Mouse (Mus musculus): Measurements from ENCODE around the gene E2f8. TPM values are rescaled to one million over a fixed set of nuclear protein-coding genes. Genes with fewer than 3 reads are reported as not detected.
A peak's percentile ranks its signal among the peaks of the same experiment; 100 is the strongest.

Gene E2f8
- total and polyA plus RNA-seq, 3 experiments = 8.9 to 49.4 (median 39.3) TPM

DNA sequence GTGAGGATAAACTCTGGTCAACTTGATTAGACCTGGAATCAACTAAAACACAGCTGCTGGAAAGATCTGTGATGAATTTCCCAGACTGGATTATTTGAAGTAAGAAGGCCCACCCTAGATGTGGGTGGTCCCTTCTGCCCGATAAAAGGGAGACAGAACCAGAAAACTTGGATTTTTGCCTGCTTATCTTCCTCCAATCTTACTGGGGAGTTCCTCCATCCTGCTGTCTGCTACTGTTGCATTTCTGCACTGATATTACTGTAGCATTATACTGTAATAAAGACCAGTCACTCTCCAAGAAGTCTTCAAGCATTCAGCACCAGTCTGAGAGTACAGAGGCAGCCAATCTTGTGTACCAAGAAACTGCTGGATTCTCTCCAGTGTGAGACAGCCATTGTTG, 23.1 kb downstream of the E2f8 start:
- Histone ChIP-seq H3K9ac (ENCODE audit: control insufficient read depth, low read depth, low read length, poor library complexity, severe bottlenecking) (no peak overlapping the region), H3K4me1 (ENCODE audit: control insufficient read depth in 1 of 2, insufficient read depth in 2 of 2, low read length in 2 of 2) (peaks cover 36 to 39% of the 10 kb centered on the region in 2 experiments), H3K79me2 (ENCODE audit: control insufficient read depth, insufficient read depth, low read length, poor library complexity) (no peaks in the 10 kb centered on the region), H3K36me3 (ENCODE audit: control insufficient read depth in 1 of 2, insufficient read depth in 2 of 2, low read length in 2 of 2) (peaks cover 0 to 41% of the 10 kb centered on the region in 2 experiments; a peak in 2 of 4 replicates), H3K4me3 (ENCODE audit: control insufficient read depth in 1 of 2, insufficient read depth in 1 of 2, low read depth in 2 of 2, low read length in 2 of 2) (no peak overlapping the region), H3K9me3 (replicated peaks; ENCODE audit: insufficient read depth, low read length) (no peaks in the 10 kb centered on the region), H3K27me3 (ENCODE audit: control insufficient read depth in 1 of 2, insufficient read depth in 2 of 2, low read length in 2 of 2) (no peaks in the 10 kb centered on the region), H3K27ac (ENCODE audit: control insufficient read depth, low read depth, low read length) (peak overlapping the region; percentile 53)
- TF ChIP-seq TAL1 (IDR thresholded peaks at IDR 0.05; ENCODE audit: low read length) (no peak), TBP (IDR thresholded peaks at IDR 0.05; ENCODE audit: low read depth, low read length) (no peak), SIN3A (IDR thresholded peaks at IDR 0.05; ENCODE audit: low read length) (no peak), USF1 (IDR thresholded peaks at IDR 0.05; ENCODE audit: low read depth, low read length) (no peak), GABPA (IDR thresholded peaks at IDR 0.05; ENCODE audit: low read depth, low read length) (no peak), KAT2A (conservative IDR thresholded peaks at IDR 0.05; ENCODE audit: low read depth, low read length) (no peak), EP300 (IDR thresholded peaks at IDR 0.05; ENCODE audit: low read depth in 1 of 2, low read length in 2 of 2) (peak; percentile 53 to 70; a peak in 3 of 4 replicates), CHD2 (IDR thresholded peaks at IDR 0.05; ENCODE audit: low read length) (no peak), POLR2AphosphoS5 (IDR thresholded peaks at IDR 0.05; ENCODE audit: borderline replicate concordance, low read depth, low read length) (no peak), CHD1 (IDR thresholded peaks at IDR 0.05; ENCODE audit: low read depth, low read length) (no peak), TCF12 (IDR thresholded peaks at IDR 0.05; ENCODE audit: low read depth, low read length) (0 out of 2 replicates have a peak, but pooled peaks have one; percentile 15), MAZ (IDR thresholded peaks at IDR 0.05; ENCODE audit: low read depth, low read length) (no peak), MAFK (IDR thresholded peaks at IDR 0.05; ENCODE audit: borderline replicate concordance, low read depth, low read length) (no peak), E2F4 (IDR thresholded peaks at IDR 0.05; ENCODE audit: borderline replicate concordance, low read depth, low read length) (no peak), ZKSCAN1 (IDR thresholded peaks at IDR 0.05; ENCODE audit: low read depth, low read length) (no peak), ETS1 (IDR thresholded peaks at IDR 0.05; ENCODE audit: low read depth, low read length) (peak; percentile 49), POLR2A (IDR thresholded peaks at IDR 0.05; ENCODE audit: control insufficient read depth in 1 of 2, insufficient read depth in 1 of 2, low read depth in 1 of 2, low read length in 2 of 2, poor library complexity in 1 of 2) (no peak), RCOR1 (IDR thresholded peaks at IDR 0.05; ENCODE audit: low read depth, low read length) (peak; percentile 72), GATA1 (IDR thresholded peaks at IDR 0.05; ENCODE audit: low read depth, low read length) (peak; percentile 83), MYC (IDR thresholded peaks at IDR 0.05; ENCODE audit: low read depth, low read length) (no peak)
- DNase-seq (ENCODE audit: low read depth, low spot score) = peak; percentile 49

DNA sequence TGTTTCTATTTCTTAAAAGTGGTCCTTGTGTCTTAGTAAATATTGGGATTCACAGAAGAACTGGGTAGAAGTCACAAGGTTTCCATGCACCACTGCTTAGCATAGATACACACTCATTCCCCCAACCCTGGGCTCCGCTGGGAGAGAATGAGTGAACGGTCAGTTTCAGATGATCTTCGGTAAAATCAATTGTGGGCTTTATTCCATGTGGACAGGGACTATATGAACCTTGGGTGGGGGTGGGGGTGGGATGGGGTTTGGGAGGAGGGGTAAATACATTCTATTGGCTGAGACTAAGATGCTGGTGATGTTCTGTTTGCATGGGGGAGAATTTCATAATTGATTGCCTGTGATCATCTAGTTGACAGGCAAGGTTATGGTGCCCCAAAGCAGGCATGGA, 25.9 kb downstream of the E2f8 start:
- H3K27me3 ChIP-seq (ENCODE audit: control insufficient read depth in 1 of 2, insufficient read depth in 2 of 2, low read length in 2 of 2) = no peaks in the 10 kb centered on the region
- no peak overlapping the region for H3K9ac ChIP-seq (ENCODE audit: control insufficient read depth, low read depth, low read length, poor library complexity, severe bottlenecking)
- no peak overlapping the region for H3K27ac ChIP-seq (ENCODE audit: control insufficient read depth, low read depth, low read length)
- H3K79me2 ChIP-seq (ENCODE audit: control insufficient read depth, insufficient read depth, low read length, poor library complexity) = no peaks in the 10 kb centered on the region
- H3K36me3 ChIP-seq (ENCODE audit: control insufficient read depth in 1 of 2, insufficient read depth in 2 of 2, low read length in 2 of 2) = peaks cover 0 to 28% of the 10 kb centered on the region in 2 experiments; a peak in 2 of 4 replicates
- peaks cover 21% of the 10 kb centered on the region in 2 experiments for H3K4me1 ChIP-seq (ENCODE audit: control insufficient read depth in 1 of 2, insufficient read depth in 2 of 2, low read length in 2 of 2)
- DNase-seq (ENCODE audit: low read depth, low spot score) = no peak
- no peak overlapping the region for H3K4me3 ChIP-seq (ENCODE audit: control insufficient read depth in 1 of 2, insufficient read depth in 1 of 2, low read depth in 2 of 2, low read length in 2 of 2)
- no peak for TF ChIP-seq SMC3 (IDR thresholded peaks at IDR 0.05; ENCODE audit: low read depth, low read length)
- no peak for TF ChIP-seq TAL1 (IDR thresholded peaks at IDR 0.05; ENCODE audit: low read length)
- TF ChIP-seq MEF2A (IDR thresholded peaks at IDR 0.05; ENCODE audit: extremely low read depth, insufficient replicate concordance, low read depth, low read length, poor library complexity, severe bottlenecking) = no peak
- no peak for TF ChIP-seq MAX (IDR thresholded peaks at IDR 0.05; ENCODE audit: low read length)
- no peak for TF ChIP-seq MYC (IDR thresholded peaks at IDR 0.05; ENCODE audit: low read depth, low read length)
- TF ChIP-seq POLR2A (IDR thresholded peaks at IDR 0.05; ENCODE audit: control insufficient read depth in 1 of 2, insufficient read depth in 1 of 2, low read depth in 1 of 2, low read length in 2 of 2, poor library complexity in 1 of 2) = no peak
- no peak for TF ChIP-seq RAD21 (IDR thresholded peaks at IDR 0.05; ENCODE audit: low read depth, low read length)
- TF ChIP-seq POLR2AphosphoS2 (IDR thresholded peaks at IDR 0.05; ENCODE audit: low read length) = no peak
- no peak for TF ChIP-seq HCFC1 (IDR thresholded peaks at IDR 0.05; ENCODE audit: low read depth, low read length)
- no peak for TF ChIP-seq RCOR1 (IDR thresholded peaks at IDR 0.05; ENCODE audit: low read depth, low read length)
- no peak for TF ChIP-seq MAFK (IDR thresholded peaks at IDR 0.05; ENCODE audit: borderline replicate concordance, low read depth, low read length)
- TF ChIP-seq ETS1 (IDR thresholded peaks at IDR 0.05; ENCODE audit: low read depth, low read length) = no peak
- no peak for TF ChIP-seq MXI1 (IDR thresholded peaks at IDR 0.05; ENCODE audit: low read depth, low read length)
- no peak for TF ChIP-seq GATA1 (IDR thresholded peaks at IDR 0.05; ENCODE audit: low read depth, low read length)
- H3K9me3 ChIP-seq (replicated peaks; ENCODE audit: insufficient read depth, low read length) = no peaks in the 10 kb centered on the region

All from MEL (cell line).